Mouse (Mus musculus) testis, adult 2 months (tissue): ENCODE measurements at regions not wholly inside any gene's neighbourhood (a gene's known extent, or its start where the extent isn't known, plus 50 kb on each side); places are given as distances from the start of the nearest gene placed in this dataset.
"Not testable (repeated sequence)": the region's sequence is repeated elsewhere in the genome, so short reads cannot be mapped to it uniquely, and the experiment has no call there.

Experiments
- H3K27ac ChIP-seq: fragments of 200-500 bp; 2 replicates; pipeline ENCODE4 v1.5.1; 2012; ENCODE audit warnings: low read depth, low read length; ENCODE audit not compliant: control insufficient read depth, insufficient read depth
- H3K27me3 ChIP-seq: fragments of 200-500 bp; 2 replicates; pipeline ENCODE4 v1.6.1; 2012; ENCODE audit warnings: mild to moderate bottlenecking, low read length, moderate library complexity; ENCODE audit not compliant: control insufficient read depth, insufficient read depth
- H3K36me3 ChIP-seq: fragments of 200-500 bp; 2 replicates; pipeline ENCODE4 v1.6.1; 2012; ENCODE audit warnings: mild to moderate bottlenecking, low read length; ENCODE audit not compliant: control insufficient read depth, insufficient read depth
- H3K4me1 ChIP-seq: fragments of 200-500 bp; 2 replicates; pipeline ENCODE4 v1.6.1; 2012; ENCODE audit warnings: low read length; ENCODE audit not compliant: control insufficient read depth, insufficient read depth
- H3K4me3 ChIP-seq: fragments of 200-500 bp; 2 replicates; pipeline ENCODE4 v1.5.1; 2012; ENCODE audit warnings: low read depth, mild to moderate bottlenecking, low read length, moderate library complexity, mixed read lengths; ENCODE audit not compliant: control insufficient read depth
- CTCF ChIP-seq: fragments of 200-500 bp; IDR thresholded peaks from 2 replicates; pipeline ENCODE4 v1.5.1; 2012; ENCODE audit warnings: low read depth, mild to moderate bottlenecking, inconsistent platforms, low read length, moderate library complexity; ENCODE audit not compliant: control insufficient read depth, insufficient read depth, insufficient replicate concordance
- POLR2A ChIP-seq: fragments of 200-500 bp; IDR thresholded peaks from 2 replicates; pipeline ENCODE4 v1.6.1; 2012; ENCODE audit warnings: low read depth, mild to moderate bottlenecking, inconsistent platforms, low read length, moderate library complexity; ENCODE audit not compliant: control insufficient read depth

DNA sequence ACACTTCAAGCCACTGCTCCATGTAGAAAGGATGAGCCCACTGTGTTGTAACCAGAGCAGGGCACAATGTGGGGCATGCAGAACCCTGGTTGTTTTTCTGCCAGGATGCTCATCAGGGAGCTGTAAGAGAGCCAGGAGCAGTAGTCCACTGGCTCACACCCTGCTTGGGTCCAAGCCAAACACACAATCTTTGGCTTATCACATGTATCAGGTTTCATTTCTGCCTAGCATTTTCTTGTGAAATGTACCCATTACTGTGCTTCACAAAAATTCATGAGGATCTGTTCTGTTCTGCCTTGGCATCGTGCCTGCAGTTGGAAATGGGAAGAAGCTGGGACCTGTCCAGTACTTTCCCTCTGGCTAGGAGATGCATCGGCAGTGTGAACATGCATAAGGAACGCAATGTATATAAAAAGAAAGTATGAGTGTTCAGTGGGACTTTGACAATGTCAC lies 491.6 kb upstream of the Igfbp3 start:
- TF ChIP-seq POLR2A (no peak), CTCF (no peak)
- Histone ChIP-seq H3K4me3 (no peak overlapping the region), H3K27ac (no peak overlapping the region), H3K4me1 (no peaks in the 10 kb centered on the region), H3K36me3 (no peaks in the 10 kb centered on the region), H3K27me3 (no peaks in the 10 kb centered on the region)

- no peaks in the 10 kb centered on the region for H3K27me3 ChIP-seq
- H3K36me3 ChIP-seq: no peaks in the 10 kb centered on the region
- H3K4me3 ChIP-seq: no peak overlapping the region
- TF ChIP-seq POLR2A: no peak
- no peak for TF ChIP-seq CTCF
- no peak overlapping the region for H3K27ac ChIP-seq
- H3K4me1 ChIP-seq: no peaks in the 10 kb centered on the region
Observed at GRCm38 (mm10) chr11:7697591-7697990, 483.9 kb upstream of the Igfbp3 start.

- not testable (repeated sequence) for H3K4me3 ChIP-seq, H3K27me3 ChIP-seq, H3K4me1 ChIP-seq, H3K27ac ChIP-seq, H3K36me3 ChIP-seq
Observed at GRCm38 (mm10) chr11:7689701-7690100, 476.0 kb upstream of the Igfbp3 start.

- H3K36me3 ChIP-seq: no peaks in the 10 kb centered on the region
- no peak overlapping the region for H3K27ac ChIP-seq
- no peaks in the 10 kb centered on the region for H3K4me1 ChIP-seq
- TF ChIP-seq POLR2A (no peak), CTCF (no peak)
- no peaks in the 10 kb centered on the region for H3K27me3 ChIP-seq
- H3K4me3 ChIP-seq: no peak overlapping the region
Observed at GRCm38 (mm10) chr11:7672821-7673220, 459.1 kb upstream of the Igfbp3 start.

GRCm38 (mm10) chr11:7630637-7631036 lies 416.9 kb upstream of the Igfbp3 start:
- Histone ChIP-seq H3K27me3 (no peaks in the 10 kb centered on the region), H3K4me3 (no peak overlapping the region), H3K36me3 (no peaks in the 10 kb centered on the region), H3K27ac (no peak overlapping the region), H3K4me1 (no peaks in the 10 kb centered on the region)
- TF ChIP-seq POLR2A (no peak), CTCF (no peak)

GRCm38 (mm10) chr11:7625256-7625655 lies 411.5 kb upstream of the Igfbp3 start:
- Histone ChIP-seq H3K27ac (no peak overlapping the region), H3K27me3 (no peaks in the 10 kb centered on the region), H3K4me1 (no peaks in the 10 kb centered on the region), H3K36me3 (no peaks in the 10 kb centered on the region), H3K4me3 (no peak overlapping the region)
- no peak for TF ChIP-seq CTCF
- TF ChIP-seq POLR2A: no peak

GRCm38 (mm10) chr11:7620320-7620719 lies 406.6 kb upstream of the Igfbp3 start:
- no peak overlapping the region for H3K27ac ChIP-seq
- H3K4me3 ChIP-seq: no peak overlapping the region
- TF ChIP-seq POLR2A (no peak), CTCF (no peak)
- no peaks in the 10 kb centered on the region for H3K4me1 ChIP-seq
- no peaks in the 10 kb centered on the region for H3K27me3 ChIP-seq
- H3K36me3 ChIP-seq: no peaks in the 10 kb centered on the region

DNA sequence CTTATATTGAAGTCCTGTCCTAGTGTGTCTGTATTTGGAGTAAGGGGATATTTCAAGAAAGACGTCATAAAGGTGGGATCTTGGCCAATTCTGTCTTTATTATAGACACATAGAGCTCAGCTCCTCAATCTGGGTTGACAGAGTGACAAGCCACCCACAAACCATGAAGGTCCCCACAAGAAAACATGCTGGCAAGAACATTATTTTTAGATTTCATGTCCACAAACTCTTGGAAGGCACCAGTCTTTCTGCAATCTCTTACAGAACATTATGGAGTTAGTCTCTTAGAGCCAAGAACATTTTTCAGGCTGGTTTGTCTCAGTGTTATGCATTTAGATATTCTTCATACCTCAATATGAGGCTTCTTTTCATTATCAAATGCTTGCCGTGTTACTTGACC lies 397.0 kb upstream of the Igfbp3 start:
- TF ChIP-seq CTCF (no peak), POLR2A (no peak)
- no peak overlapping the region for H3K4me3 ChIP-seq
- H3K36me3 ChIP-seq: no peaks in the 10 kb centered on the region
- H3K27me3 ChIP-seq: no peaks in the 10 kb centered on the region
- H3K4me1 ChIP-seq: no peaks in the 10 kb centered on the region
- no peak overlapping the region for H3K27ac ChIP-seq
